Mouse (Mus musculus) gastrocnemius, postnatal 4 days (tissue): ENCODE results near the gene Zfp462. TPM values are rescaled to one million over a fixed set of nuclear protein-coding genes. Genes with fewer than 3 reads are reported as not detected.

Experiments
- DNase-seq, 2 experiments: peaks; one replicate each; pipeline ENCODE4 v3.0.0; 2021 to 2022; ENCODE audit warnings: low spot score in 2 of 2, mixed read lengths in 2 of 2
- total RNA-seq, 2 experiments: library from RNA; stranded (reverse); gene quantifications; 2 replicates each; pipeline ENCODE4 v1.2.3; 2021

The Zfp462 gene
- total RNA-seq, 2 experiments from 2014 or later = 44.3 to 46.1 TPM

DNA sequence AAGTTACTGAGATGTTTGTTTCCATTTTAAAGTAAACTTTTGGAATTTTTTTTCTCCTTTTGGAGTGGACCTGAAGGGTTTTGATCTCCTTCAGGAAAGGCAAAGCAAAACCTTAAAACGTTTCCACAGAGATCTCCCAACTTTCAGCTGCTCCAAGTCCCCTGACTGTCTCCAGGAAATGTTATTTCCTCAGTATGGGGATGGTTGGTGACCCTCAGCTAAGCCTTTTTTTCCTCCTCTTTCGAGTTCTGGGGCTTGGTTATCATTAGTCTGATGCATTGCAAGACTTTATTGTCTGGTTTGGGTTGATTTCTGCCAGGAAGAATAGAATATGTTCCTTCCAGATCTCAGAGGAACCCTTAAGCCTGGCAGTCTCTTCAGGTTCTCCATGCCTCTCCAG, 5.3 kb downstream of the Zfp462 start:
- DNase-seq = no peak

DNA sequence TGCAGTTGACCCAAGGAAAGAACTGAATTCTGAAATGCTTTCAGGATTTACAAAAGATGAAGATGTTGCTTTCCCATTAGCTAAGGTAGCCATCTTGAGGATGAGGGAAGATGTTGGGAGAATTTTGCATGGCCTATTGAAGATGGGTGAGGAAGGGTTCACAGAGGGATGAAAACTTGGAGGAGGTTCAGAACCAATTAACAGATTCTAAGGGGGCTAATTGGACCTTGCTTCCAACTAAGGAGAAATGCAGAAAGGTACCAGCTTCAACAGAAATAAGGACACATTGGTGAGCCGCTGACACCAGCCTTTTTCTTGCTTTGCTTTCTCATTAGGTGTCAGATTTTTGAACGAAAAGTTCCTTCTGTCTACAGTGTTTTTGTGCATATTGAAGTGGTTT, 6.0 kb downstream of the Zfp462 start:
- DNase-seq = no peak

DNA sequence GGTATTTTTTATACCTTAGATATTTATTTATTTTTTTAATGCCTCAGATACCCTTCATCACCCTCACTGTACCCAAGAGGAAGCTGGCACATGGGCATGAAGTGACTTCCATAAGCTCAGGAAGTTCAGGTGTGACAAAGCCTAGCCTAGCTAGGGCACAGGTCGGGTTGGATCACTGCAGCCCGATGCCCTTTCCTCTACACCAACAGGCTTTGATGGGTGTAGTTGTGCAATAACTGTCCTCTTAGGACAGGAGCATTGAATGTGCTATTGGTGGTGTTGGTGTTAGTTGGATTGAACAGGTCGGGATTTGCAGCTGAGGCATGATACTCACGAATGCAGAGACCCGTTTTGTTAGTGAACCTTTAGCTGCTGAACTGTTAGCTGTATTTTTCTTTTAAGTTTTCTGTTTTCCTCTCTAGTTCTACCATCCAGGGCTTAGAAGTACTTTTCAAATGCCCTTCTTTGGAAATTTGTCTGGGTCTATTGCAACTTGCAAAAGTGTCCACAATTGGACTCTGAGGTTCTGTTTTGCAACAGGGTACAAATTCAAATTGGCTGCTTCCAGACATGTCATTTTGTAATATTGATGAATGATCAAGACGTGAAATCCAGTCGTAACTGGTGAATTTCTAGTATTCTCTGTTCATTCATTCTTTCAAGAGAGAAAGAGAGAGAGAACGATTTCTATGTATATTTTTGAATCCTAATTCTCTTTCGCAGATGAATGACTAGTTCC, 9.0 kb downstream of the Zfp462 start:
- no peak for DNase-seq

DNA sequence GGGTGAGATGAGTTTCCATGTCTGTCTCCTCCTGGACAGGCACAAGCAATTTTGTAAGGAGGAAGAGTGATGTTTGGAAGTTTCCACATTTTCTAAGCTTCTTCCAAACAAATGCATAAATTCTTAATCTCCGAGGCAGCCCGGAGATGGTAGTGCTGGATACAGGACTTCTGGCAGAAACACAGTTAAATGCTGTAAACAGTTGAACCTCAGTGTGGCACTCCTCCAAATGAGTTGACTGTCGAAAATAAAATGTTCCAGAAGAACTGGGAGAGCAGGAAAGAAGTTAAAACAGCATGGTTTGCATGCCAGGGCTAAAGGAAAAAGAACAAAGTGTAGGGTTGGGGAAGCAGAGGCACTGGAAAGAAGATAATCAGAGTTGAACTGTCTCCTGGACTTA, 9.6 kb downstream of the Zfp462 start:
- peak in 1 of 2 experiments; percentile 31 for DNase-seq

DNA sequence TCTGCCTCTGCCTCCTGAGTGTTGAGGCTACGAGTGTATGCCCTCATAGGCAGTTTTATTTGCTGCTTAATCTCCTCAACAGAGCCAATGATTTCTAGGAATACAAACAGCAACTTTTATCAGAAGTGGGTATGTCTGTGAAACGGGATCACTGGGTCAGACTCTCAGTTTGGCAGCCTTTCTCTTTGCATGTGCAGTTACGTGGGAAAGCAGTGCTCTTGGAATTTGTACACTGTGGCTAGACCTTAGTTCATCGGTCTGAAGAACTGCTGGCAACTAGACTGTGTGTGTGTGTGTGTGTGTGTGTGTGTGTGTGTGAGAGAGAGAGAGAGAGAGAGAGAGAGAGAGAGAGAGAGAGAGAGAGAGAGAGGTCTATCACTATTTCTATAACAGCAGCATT, 15.9 kb downstream of the Zfp462 start:
- no peak for DNase-seq

DNA sequence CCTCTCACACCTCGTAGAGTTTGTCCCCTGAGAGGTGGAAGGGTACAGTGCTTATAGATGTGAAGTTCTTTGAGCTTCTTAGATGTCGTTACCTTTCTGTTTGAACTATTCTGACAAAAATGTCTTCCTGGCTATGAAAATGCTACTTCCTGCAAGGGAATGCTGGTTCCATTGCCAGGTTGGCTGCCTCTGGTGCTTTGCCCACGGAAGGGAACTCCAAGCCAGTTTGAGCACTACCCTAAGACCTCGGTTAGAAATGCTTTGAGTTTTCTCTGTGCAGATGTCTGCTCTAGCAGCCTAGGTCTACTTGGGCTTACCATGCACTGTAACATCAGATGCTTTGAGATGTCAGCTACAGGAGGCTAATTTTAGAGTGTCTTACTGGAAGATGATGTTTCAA, 17.3 kb downstream of the Zfp462 start:
- DNase-seq = no peak

DNA sequence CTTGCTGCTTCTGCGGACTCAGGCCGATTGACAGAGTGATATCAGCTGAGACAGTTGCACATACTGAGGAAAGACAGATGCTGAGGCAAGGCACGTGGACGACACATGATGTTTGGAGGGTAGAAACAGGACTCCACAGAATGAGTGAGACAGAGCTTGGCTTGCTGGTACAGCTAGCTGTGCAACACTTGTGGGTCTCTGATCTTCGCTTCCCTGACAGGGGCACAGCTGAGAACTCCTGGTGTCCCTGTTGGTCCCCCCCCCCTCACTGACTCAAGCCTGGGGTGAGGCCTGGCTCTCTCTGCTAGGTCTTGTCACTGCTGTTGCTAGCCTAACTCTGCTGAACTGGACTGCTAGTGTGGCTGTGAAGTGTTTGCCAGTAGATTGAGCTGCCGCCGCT, 18.7 kb downstream of the Zfp462 start:
- no peak for DNase-seq

DNA sequence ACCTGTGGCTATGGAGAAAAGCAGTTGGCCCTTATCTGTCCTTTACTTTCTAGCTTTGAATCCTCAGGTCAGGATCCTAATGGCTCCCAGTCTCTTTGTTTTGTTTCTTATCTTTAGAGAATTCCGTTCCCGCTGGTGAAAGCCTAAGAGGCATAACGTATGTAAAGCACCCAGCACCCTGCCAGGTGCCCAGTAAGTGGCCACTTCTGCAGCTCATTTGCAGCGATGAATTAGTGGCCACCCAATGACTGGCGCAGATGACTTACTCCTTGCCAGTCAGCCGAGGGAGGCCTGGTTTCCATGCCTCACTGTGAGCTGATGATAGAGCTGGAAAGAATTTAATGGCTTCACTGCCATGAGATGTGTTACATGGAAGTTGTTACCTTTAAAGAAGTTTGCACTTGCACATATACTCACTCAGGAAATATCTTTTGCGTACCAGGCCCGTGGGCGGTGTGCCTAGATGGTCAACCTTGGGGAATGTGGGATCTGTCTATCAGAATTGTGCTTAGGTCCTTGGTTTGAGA, 20.4 kb downstream of the Zfp462 start:
- no peak for DNase-seq

DNA sequence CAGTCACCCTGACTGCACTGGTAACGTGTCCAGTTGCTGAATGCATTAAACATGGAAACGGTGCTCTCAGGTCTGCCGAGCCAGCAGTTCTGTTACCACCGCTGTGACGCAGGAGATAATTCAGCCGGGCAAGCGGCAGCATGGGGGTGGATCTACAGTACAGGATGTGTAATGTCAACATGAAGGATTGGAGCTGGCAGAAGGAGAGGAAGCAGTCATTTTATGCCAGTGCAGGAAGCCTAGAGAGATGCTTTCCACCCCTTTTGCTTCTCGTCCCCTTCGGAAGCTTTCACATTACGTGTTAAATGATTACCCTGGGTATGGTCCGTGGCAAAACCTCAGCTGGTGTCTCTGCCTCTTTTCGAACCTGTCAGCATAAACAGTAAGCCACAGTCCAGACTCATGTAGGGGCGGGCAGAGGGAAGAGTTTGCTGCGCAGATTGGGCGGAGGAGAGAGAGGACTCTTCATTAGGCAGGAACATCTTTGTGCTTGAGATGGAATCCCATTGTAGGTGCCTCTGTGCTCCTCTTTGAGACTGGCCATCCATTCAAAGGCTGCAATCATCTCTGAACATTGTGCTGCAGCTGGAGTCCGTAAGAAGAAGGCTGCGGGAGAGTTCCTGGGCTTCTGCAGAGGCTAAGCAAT, 21.4 kb downstream of the Zfp462 start:
- peak in 1 of 2 experiments; percentile 33 for DNase-seq

DNA sequence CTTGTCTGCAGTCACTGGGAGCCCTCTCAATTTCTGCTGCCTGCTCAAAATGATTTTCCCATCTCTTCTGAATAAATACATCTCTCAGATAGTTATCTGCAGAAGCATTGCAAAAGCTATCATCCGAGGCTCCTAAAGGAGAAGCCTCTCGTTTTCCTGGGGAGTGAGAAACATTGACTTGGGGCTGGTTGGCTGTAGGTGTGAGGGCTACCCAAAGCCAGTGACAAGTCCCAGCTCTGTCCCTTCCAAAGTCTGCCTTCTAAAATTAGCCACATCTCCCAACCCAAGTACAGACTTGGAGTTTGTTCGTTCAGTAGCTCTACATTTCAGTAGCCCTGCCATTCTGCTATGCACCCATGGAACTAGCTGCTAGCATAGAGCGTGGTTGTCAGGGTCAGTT, 22.3 kb downstream of the Zfp462 start:
- DNase-seq = no peak

DNA sequence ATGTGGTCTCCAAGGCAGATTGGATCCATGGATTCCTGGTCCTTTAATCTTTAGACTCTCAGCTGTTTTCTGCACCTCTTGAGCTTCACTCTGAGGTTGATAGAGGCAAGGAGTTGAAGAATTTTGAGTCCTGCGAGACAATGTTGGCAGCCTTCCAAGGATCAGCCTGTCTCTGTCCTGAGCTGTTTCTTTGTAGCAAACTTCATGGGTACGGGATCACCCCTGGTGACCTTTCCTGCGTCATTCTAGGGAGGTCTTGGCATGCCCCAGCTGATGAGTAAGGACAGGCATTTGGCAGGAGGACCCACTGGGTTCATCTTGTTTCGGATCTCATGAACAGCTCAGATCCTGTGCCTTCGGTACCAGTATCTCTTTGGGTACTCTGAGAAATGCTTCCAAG, 22.9 kb downstream of the Zfp462 start:
- no peak for DNase-seq

DNA sequence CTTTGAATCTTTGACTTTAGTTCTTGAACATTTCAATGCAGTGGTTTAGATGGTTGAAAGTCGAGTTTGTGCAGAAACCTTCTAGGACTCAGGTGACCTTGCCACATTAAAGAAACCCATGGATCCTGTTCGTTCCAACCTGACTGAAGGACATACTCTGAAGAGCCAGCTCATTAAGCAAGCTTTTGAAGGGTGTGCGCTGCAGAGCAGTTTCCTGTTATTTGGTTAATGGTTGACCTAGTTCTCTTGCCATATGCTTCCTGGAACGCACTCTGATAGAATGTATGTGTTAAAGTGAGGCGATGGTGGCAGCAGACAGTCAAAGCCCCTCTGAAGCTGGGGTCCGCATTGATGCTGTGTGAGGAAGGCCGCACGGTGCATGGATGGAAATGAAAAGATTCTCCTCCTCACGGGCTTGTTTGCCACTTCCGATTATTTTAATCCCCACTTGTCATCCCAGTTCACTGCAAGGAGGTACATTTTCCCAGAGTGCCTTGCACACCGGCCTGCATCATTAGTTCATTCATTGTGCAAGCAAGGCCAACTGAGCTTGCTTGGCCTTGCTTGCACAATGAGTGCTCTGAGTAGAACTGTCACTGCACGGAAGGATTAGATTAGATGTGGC, 24.9 kb downstream of the Zfp462 start:
- no peak for DNase-seq

DNA sequence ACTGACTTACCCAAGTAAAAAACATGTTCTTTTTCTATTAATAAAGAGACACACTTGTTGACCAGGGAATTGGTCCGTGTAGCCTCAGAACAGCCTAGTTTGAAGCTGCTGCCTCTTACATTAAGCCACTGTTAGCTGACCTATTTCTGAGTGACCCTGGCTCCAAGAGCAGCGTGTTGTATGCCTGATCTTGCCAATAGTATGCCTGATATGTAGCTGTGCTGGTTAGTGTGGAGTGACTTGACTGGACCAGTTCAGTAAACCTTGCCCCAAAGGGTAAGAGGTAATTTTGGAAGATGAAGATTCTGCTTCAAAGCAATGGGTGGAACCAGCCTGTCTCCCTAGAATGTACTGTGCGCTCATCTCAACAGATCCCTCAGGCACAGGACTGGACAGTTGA, 26.5 kb downstream of the Zfp462 start:
- DNase-seq = no peak

DNA sequence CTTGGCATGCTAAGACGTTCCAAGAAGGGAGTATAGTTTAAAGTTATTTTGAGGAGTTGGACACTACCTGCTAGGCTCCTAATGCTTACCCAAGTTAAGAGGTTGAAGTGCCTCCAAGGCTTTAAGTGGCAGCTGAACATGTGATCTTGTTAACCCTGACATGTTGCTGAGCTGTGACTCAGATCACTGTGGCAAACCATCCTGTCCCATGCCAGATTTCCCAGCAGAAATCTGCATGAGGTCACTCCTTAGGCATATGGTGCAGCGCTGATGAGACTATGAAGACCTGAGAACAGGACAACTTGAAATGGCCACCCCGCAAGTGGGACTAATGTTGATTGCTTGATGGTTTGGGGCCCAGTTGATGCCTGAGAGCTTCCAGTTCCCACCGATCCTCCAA, 27.2 kb downstream of the Zfp462 start:
- DNase-seq = no peak

DNA sequence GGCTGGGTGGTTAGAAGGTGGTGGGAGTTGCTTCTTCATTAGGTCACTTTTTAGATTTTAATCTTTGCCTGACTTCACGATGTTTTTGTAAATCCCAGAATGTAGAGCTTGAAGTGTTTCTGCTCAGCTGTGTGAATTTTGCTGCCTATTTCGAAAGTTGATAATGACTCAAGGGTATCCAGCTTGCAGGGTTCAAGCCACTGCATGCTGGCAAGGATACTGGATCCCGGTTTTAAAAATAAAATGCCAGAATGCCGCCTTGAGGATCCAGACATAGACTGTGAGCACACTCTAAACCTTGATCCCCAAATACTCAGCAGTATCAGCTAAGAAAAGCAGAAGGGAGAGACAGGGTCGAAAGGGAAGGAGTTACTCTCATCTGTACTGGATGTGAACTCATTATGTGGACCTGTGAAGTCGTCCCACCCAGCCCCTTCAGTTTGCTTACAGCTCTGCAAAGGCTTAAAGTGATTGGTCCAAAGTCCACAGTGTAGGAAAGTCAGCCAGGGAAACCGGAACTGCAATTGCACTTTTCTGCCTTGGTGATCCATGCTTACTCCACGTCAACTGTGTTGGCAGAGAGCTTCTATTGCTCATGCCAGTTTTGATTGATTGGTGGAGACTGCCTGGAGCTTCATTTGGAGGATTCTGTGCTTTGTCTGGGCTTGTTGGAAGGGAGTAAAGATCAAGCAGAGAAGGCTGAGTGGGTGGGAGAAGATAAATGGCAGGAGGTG, 28.1 kb downstream of the Zfp462 start:
- DNase-seq = no peak

DNA sequence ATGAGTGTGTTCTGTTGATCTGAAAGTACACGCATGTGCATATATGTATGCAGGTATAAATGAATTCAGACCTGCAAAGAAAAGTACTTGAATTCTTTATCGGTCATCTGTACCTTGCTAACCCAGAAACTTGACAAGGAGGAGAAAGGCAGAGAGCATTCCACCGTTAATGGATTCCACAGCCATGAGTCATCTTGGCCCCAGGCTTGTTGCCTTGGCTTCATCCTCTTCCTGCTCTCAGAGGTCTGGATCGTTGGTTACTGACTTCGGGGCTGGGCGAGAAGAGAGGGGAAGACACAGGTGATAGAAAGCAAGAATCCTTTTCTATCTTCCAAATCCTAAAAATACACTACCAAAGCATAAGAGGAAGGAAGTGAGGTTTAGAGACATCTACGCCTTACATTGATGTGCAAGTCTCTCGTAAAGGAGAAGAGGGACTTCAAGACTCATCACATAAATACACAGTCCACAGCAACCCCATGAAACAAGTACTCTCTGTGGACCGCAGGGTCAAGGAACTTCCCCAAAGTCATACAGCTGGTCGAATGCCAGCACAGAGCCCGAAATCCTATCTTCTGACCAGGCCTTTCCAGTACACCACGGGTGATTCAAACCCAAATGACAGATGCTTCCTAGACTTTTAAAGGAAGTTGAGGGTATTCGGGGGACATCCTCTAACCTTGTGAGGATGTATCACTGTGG, 35.1 kb downstream of the Zfp462 start:
- peak; percentile 41 to 53 for DNase-seq

DNA sequence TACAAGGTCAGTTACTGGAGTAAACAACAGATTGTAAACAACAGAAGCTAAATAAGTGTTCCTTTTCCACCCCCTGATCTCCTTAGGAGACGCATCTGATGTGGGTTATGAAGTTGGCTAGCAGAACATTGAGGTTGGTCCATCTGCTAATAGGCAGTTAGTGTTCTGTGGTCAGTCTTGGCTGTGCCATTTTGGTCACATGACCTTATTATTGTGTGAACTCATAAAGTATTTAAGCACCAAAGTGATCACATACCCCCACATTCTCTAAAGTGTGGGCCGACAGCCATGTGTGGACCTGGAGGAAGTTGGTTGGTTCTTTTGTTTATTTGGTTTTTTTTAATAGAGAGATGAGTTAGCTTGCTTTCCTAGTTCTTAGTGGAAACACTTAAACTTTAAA, 39.7 kb downstream of the Zfp462 start:
- DNase-seq = no peak

DNA sequence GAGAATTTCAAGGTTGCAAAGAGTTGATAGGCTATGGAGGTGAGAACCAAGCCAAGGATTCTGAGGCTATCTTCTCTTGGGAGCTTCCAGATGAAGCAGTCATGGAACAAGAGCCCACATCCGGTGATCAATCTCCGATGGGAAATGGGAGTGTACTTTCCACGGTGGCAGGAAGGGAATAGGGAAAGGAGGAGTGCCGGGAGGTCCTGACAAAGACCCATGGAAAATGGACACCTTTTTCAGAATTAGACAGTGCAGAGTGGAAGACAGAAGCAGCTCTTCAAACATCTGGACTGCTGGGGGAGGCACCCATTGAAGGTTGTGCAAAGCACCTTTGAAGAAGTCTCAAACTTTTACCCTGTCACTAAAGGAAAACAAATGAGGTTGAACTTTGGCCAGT, 41.8 kb downstream of the Zfp462 start:
- no peak for DNase-seq

DNA sequence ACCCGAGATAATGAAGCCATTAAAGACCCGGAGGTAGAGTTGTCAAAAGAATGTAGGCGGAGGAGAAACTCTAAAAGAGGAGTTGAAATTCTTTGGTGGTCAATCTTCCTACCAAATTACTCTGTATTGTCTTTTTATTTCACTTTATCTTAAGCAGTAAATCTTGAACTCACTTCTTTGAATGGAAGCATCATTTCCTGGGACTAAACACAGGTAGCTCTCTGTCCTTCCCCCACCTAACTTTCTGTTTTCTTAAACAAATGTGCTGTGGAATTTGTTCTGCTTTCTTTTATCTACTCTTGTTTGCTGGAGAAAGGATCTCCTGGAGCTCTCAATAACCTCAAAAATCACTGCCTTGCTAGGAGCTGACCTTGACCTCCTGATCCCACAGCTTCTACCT, 42.4 kb downstream of the Zfp462 start:
- DNase-seq = no peak

DNA sequence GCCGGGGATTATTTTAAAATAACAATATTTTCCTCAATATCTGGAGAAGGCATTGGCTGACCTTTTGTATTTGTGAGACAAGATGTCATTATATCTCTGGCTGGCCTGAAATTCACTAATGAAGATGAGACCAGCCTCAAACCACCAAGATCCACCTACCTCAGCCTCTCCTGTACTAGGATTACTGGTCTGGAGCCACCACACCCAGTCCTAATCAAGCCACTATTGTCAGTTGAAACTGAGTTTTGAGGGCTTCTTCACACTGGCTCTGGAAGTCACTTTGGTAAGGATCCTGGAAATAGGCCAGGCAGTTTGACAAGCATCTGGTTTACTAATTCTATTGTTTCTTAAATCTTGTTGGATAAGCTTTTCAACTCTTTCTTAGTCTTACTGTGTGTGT, 43.1 kb downstream of the Zfp462 start:
- DNase-seq = no peak

DNA sequence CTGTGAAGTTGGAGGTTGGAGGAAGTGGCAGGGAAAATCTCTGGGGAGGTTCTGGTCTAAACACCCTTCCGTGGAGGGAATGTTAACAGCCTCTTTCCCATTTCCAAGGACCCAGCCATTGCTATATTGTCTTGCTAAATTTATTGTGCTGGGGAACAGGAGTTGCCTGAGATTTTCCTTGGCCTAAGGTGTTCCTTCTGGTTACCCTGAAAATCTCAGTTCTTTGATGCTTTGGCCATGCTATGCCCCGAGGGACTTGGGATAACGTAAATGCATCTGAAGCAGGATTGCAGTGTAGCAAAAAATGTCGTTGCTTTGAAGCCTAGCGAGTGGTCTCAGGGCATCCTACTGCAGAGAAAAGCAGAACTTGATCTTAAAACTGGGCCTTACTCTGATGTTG, 47.1 kb downstream of the Zfp462 start:
- DNase-seq = no peak
